Mouse (Mus musculus) ES-E14 (cell line): ENCODE measurements at regions not wholly inside any gene's neighbourhood (a gene's known extent, or its start where the extent isn't known, plus 50 kb on each side); places are given as distances from the start of the nearest gene placed in this dataset.

Source experiments
- CHD2 ChIP-seq: IDR thresholded peaks from 2 replicates; pipeline ENCODE4 v1.6.1; 2014; ENCODE audit warnings: mild to moderate bottlenecking, low read depth, low read length, inconsistent platforms
- HCFC1 ChIP-seq: IDR thresholded peaks from 2 replicates; pipeline ENCODE4 v1.6.1; 2012; ENCODE audit warnings: low read length, inconsistent platforms, borderline replicate concordance; ENCODE audit not compliant: insufficient read depth
- ZC3H11A ChIP-seq: IDR thresholded peaks from 2 replicates; pipeline ENCODE4 v1.6.1; 2012; ENCODE audit warnings: low read depth, mild to moderate bottlenecking, inconsistent platforms, low read length, borderline replicate concordance
- ZNF384 ChIP-seq: IDR thresholded peaks from 2 replicates; pipeline ENCODE4 v1.6.1; 2012; ENCODE audit warnings: low read depth, low read length, inconsistent platforms

DNA sequence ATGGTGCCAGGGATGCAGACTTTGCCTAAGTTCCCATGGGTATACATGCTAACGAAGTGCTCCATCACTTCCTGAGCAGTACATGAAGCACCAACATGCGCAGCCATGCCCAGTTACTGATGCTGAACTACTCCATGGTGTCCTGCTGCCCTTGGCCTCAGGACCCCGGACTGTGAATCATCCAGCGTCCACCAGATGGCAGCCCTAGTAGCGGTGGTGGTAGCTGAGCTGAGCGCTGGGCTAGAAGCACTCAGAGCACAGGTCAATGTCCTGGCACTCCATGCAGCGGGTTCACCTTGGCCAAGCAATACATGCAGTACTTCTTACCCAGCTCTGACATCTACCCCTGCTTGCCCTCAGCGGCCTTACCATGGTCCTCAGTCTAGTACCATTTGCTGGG, 57.1 kb upstream of the Syn3 start:
- TF ChIP-seq ZC3H11A (0 out of 2 replicates have a peak, but pooled peaks have one; percentile 9), CHD2 (no peak), HCFC1 (no peak), ZNF384 (no peak)
